Mouse (Mus musculus) retina, postnatal 7 days (tissue): ENCODE data around the gene Thap4.

Source experiments
- DNase-seq: peaks from one replicate; pipeline ENCODE4 v3.0.0-alpha.2; 2012; ENCODE audit warnings: low read depth, low spot score

Thap4 gene

GRCm38 (mm10) chr1:93746179-93746578 is 8.5 kb downstream of the Thap4 start:
- no peak for DNase-seq

DNA sequence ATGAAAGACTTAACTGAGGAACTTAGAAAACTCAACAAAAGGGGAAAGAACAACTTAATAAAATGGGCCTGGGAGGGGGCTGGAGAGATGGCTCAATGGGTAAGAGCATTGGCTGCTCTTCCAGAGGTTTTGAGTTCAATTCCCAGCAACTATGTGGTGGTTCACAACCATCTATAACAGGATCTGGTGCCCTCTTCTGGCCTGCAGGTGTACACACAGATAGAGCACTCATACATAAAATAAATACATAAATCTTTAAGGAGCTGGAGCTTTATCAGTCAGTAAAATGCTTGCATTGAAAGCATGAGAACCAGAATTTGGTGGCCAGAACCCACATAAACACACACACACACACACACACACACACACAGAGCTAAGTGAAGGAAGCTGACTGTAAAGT is 11.8 kb downstream of the Thap4 start:
- no peak for DNase-seq

- DNase-seq: no peak
These were observed 12.7 kb downstream of the Thap4 start for GRCm38 (mm10) chr1:93741987-93742386.

DNA sequence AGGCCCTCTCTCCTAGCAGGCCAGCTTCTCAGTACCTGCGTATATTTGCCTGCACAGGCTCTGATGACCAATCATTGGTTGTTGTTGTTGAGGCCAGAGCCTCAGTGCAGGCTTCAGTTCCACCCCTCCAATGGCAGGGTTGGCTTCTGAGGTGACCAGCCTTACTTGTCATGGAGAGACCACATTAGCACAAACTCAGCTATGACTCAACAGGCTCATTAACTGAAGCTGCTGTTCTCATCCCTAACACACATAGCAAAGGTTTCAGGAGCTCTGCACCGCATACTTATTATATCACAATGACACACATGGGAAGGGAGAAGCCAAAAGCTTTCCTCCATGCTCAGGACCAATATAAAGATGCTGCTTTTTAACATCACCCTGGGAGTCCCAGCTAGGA is 14.0 kb downstream of the Thap4 start:
- DNase-seq: no peak

- no peak for DNase-seq
These were observed 17.0 kb downstream of the Thap4 start for GRCm38 (mm10) chr1:93737711-93738110.

DNA sequence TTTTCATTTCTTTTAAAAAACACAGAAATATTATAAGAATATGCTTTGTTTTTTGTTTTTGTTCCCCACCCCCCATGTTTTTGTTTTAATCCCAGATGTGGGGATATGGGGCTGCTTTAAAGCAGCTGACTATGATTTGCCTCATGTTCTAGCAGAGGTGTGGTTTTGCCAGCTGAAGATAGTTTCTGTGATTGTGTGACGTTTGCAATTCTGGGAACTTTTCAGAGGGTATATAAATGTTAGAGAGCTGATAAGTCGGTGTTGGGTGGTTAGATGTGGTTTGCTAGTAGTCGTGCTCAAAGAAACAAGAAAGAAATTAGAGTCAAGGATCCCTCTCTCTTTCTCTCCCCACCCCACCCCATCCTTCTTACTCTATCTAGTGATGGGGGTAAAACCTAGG is 18.8 kb downstream of the Thap4 start:
- no peak for DNase-seq

- DNase-seq: peak; percentile 74
These were observed 22.8 kb downstream of the Thap4 start for GRCm38 (mm10) chr1:93731880-93732281.

GRCm38 (mm10) chr1:93731103-93731502 is 23.6 kb downstream of the Thap4 start:
- no peak for DNase-seq

DNA sequence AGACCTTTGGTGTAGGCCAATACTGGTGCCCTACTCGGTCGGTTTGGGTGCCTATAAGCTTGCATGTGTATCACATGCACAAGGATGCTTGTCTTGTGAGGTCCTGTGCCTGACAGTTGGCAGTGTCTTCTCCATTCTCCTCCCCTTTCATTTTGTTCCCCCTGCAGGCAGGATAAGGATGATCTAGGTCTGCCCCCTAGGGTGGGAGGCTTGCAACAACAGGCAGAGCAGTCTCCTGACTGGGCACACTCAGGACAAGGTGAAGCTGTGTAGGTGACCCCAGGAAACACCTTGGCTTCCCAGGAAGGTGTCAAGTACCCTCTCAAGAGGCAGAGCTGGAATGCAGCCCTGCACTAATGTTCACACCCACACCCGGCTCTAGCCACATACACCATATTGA is 27.7 kb downstream of the Thap4 start:
- DNase-seq: peak; percentile 36

DNA sequence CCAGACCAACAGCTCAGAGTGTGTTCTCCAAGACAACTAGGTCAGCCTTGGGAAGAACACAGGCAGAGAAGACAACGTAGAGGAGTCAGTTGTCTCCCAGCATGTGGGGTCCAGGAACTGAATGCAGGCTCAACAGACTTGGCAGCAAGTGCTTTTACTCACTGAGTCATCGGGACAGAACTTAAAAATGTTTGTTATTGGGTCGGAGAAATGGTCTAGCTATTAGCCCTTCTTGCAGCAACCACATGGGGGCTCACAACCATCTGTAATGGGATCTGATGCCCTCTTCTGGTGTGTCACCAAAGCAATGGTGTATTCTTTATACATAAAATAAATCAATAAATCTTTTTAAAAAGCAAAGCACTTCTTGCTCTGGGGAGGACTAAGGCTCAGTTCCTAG is 28.5 kb downstream of the Thap4 start:
- no peak for DNase-seq

DNA sequence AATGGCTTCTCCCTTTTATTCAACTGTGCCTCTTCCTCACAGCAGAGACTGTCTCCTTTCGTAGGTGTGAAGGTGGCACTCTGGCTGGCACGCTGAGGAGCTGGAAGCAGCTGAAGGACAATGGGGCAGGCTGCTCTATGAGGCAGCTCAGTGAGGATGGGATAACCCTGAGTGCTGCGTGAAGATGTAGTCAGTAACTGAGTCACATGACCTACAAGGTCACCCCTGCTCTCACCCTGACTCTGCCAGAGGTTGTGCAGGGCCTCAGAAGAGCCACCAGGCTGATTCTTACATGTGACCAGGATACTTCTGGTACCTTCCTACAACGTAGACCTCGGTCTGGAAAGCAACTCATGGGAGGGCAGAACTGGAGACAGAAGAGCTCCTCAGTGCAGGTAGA is 29.0 kb downstream of the Thap4 start:
- DNase-seq: no peak

DNA sequence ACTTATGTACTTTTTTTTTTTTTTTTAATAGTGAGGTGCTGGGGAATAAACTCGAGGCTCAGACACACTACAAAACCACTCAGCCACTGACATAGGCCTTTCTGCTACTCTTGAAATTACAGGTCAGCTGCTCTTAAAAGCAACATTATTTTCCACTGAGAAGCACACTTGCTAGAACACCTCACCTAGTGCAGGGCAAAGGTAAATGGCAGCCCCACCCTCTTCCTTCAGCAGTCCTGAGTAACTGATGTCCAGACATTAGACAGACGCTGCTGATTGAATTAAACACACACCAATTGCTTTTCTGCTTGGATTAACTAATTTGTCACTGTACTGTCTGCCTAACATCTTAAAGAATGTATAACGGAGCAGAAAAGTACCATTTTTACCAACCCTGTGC is 30.0 kb downstream of the Thap4 start:
- DNase-seq: no peak

GRCm38 (mm10) chr1:93721557-93721956 is 33.1 kb downstream of the Thap4 start:
- DNase-seq: no peak

DNA sequence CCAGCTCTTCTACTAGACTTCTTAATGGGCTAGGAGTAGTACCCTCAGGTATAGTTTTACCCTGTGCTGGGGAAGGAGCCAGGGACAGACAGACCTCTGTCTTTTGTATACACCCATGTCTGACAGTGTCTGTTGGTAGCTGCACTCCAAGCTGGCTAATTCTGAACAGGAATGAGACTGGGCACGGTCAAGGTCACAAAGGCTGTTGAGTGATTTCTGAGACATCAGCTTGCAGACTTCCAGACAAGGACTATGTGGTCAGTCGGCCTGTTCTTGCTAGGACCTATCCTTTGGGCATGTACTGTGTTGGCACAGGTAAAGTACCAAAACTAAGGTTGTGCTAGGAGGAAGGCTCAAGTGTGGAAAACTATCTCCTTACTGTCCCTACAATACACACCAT is 38.5 kb downstream of the Thap4 start:
- DNase-seq: no peak

GRCm38 (mm10) chr1:93705389-93705788 is 49.3 kb downstream of the Thap4 start:
- no peak for DNase-seq

GRCm38 (mm10) chr1:93704341-93704740 is 50.3 kb downstream of the Thap4 start:
- DNase-seq: no peak

GRCm38 (mm10) chr1:93703472-93704048 is 51.1 kb downstream of the Thap4 start:
- DNase-seq: no peak

- DNase-seq: no peak
These were observed 52.6 kb downstream of the Thap4 start for GRCm38 (mm10) chr1:93702106-93702505.

GRCm38 (mm10) chr1:93699159-93699558 is 55.5 kb downstream of the Thap4 start:
- no peak for DNase-seq

DNA sequence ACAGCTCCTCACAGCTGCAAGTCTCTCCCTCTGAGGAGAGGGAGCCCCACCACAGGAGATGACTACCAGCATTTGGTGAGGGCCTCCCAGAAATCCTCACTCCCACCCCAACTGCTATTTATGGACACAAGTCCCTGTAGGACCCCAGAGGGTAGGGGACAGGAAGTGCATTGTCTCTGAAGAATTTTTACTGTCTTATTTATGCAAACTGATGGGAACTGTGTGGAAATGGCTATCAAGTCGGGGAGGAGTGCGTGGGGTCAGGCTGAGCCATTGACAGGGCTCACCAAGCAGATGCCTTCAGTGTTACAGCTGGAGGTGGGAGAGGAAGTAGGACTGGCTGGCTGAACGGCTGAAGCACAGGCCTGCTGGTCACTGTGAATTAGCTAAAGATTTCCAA is 57.3 kb downstream of the Thap4 start:
- DNase-seq: no peak

- no peak for DNase-seq
These were observed 59.7 kb downstream of the Thap4 start for GRCm38 (mm10) chr1:93694966-93695365.

- no peak for DNase-seq
These were observed 60.7 kb downstream of the Thap4 start for GRCm38 (mm10) chr1:93693943-93694342.

DNA sequence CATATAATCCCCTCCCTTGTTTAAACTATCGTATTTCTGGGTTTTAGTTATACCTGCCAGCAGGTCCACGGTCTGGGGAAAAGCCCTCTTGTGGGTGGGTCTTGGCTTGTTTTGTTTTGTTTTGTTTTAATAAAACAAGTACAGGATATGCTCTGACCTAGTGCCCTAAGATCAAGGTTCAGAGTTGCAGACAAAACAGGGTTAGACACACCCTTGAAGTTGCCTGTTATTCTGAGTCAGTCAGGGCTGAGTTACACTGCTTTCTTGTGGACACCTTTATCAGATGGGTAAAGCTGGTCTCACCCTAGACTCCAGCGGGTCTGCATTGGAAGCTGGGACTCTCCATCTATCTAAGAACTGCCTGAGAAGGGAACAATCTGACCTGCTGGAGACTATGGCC is 61.2 kb downstream of the Thap4 start:
- DNase-seq: no peak

- no peak for DNase-seq
These were observed 61.9 kb downstream of the Thap4 start for GRCm38 (mm10) chr1:93692773-93693172.
